Mouse (Mus musculus) ES-E14 (cell line): Measurements from ENCODE around the gene Rbm8a. TPM values are rescaled to one million over a fixed set of nuclear protein-coding genes. Genes with fewer than 3 reads are reported as not detected.
"Not testable (repeated sequence)": the region's sequence is repeated elsewhere in the genome, so short reads cannot be mapped to it uniquely, and the experiment has no call there.

Source experiments
- DNase-seq: peaks from one replicate; pipeline ENCODE4 v3.0.0-alpha.2; 2013; ENCODE audit warnings: low read depth, low spot score
- H3K27ac ChIP-seq: 2 replicates; pipeline ENCODE4 v1.5.1; 2012; ENCODE audit warnings: low read depth, mild to moderate bottlenecking, low read length, moderate library complexity, mixed read lengths; ENCODE audit not compliant: poor library complexity, insufficient read depth, severe bottlenecking
- H3K36me3 ChIP-seq: 2 replicates; pipeline ENCODE4 v1.6.1; 2012; ENCODE audit warnings: mild to moderate bottlenecking, low read length, moderate library complexity, mixed read lengths; ENCODE audit not compliant: control insufficient read depth, poor library complexity, insufficient read depth, severe bottlenecking
- H3K4me1 ChIP-seq, 2 experiments: fragments of 150-350 bp in 1 of 2; sonication (generic) in 1 of 2; 2 replicates each; pipeline ENCODE4 v1.6.1; 2012; ENCODE audit warnings: low read length in 2 of 2, mild to moderate bottlenecking in 1 of 2, mixed read lengths in 1 of 2; ENCODE audit not compliant: control insufficient read depth in 2 of 2, insufficient read depth in 2 of 2, poor library complexity in 1 of 2
- H3K4me3 ChIP-seq, 2 experiments: fragments of 150-350 bp in 1 of 2; sonication (generic) in 1 of 2; 2 replicates each; pipeline ENCODE4 v1.5.1; 2012; ENCODE audit warnings: low read length in 2 of 2, low read depth in 1 of 2, mild to moderate bottlenecking in 1 of 2, mixed read lengths in 1 of 2; ENCODE audit not compliant: insufficient read depth in 1 of 2, poor library complexity in 1 of 2, severe bottlenecking in 1 of 2
- H3K9ac ChIP-seq: 2 replicates; pipeline ENCODE4 v1.6.1; 2012; ENCODE audit warnings: low read depth, mild to moderate bottlenecking, low read length, mixed read lengths; ENCODE audit not compliant: poor library complexity, insufficient read depth, severe bottlenecking
- H3K9me3 ChIP-seq: fragments of 150-350 bp; sonication (generic); 2 replicates; pipeline ENCODE4 v1.6.1; 2012; ENCODE audit warnings: low read depth, mild to moderate bottlenecking, low read length; ENCODE audit not compliant: control insufficient read depth, insufficient read depth
- CHD2 ChIP-seq: IDR thresholded peaks from 2 replicates; pipeline ENCODE4 v1.6.1; 2014; ENCODE audit warnings: mild to moderate bottlenecking, low read depth, low read length, inconsistent platforms
- HCFC1 ChIP-seq: IDR thresholded peaks from 2 replicates; pipeline ENCODE4 v1.6.1; 2012; ENCODE audit warnings: low read length, inconsistent platforms, borderline replicate concordance; ENCODE audit not compliant: insufficient read depth
- MAFK ChIP-seq: IDR thresholded peaks from 2 replicates; pipeline ENCODE4 v1.6.1; 2014; ENCODE audit warnings: mild to moderate bottlenecking, low read depth, low read length, inconsistent platforms; ENCODE audit not compliant: insufficient read depth
- ZC3H11A ChIP-seq: IDR thresholded peaks from 2 replicates; pipeline ENCODE4 v1.6.1; 2012; ENCODE audit warnings: low read depth, mild to moderate bottlenecking, inconsistent platforms, low read length, borderline replicate concordance
- ZNF384 ChIP-seq: IDR thresholded peaks from 2 replicates; pipeline ENCODE4 v1.6.1; 2012; ENCODE audit warnings: low read depth, low read length, inconsistent platforms
- in situ Hi-C, 2 experiments: fragments of 600-800 bp; cut with MboI; formaldehyde crosslinking; loops; one replicate each; pipeline ENCODE4 v1.15.1; 2025; ENCODE audit warnings: low sequenced_read_pairs in 2 of 2, inconsistent platforms in 1 of 2; ENCODE audit not compliant: unreplicated experiment in 2 of 2
- total RNA-seq: library from RNA; depleted of rRNA; stranded (reverse); fragments of 300-350 nt; gene quantifications from 2 replicates; pipeline ENCODE4 v1.2.3, GENCODE M21; 2012

The Rbm8a gene
- total RNA-seq, 1 experiment = 140 TPM

- no peaks in the 10 kb centered on the region for H3K9me3 ChIP-seq
- H3K4me1 ChIP-seq = peaks cover 0 to 5% of the 10 kb centered on the region in 2 experiments; a peak in 1 of 4 replicates
- in situ Hi-C loops = no loop called here
- peak overlapping the region; percentile 38 to 79; a peak in 3 of 4 replicates for H3K4me3 ChIP-seq
- DNase-seq = peak; percentile 97
- H3K36me3 ChIP-seq = no peaks in the 10 kb centered on the region
- no peak overlapping the region for H3K27ac ChIP-seq
- TF ChIP-seq CHD2 (no peak), HCFC1 (peak; percentile 41; the same call in 1 of the 2 replicates), ZC3H11A (peak; percentile 32; the same call in 1 of the 2 replicates), MAFK (no peak), ZNF384 (no peak)
- peak overlapping the region; percentile 55; the same call in 1 of the 2 replicates for H3K9ac ChIP-seq
Observed at GRCm38 (mm10) chr3:96663432-96664239, 33.9 kb downstream of the Rbm8a start.

DNA sequence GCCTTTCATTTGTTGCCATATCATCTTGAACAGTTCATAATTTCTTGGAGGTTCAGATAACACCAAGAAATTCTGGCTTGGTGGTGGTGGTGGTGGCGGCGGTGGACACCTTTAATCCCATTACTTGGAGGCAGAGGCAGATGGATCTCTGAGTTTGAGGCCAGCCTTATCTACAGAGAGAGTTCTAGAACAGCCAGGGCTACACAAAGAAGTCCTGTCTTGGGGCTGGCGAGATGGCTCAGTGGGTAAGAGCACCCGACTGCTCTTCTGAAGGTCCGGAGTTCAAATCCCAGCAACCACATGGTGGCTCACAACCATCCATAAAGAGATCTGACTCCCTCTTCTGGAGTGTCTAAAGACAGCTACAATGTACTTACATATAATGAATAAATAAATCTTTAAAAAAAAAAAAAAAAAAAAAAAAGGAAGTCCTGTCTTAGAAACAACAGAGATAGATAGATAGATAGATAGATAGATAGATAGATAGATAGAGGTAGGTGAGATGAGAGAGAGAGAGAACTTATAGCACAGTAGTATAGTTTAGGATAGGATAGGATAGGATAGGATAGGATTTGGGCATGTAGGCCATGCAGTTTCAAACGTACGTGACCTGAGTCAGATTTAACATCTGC, 36.1 kb downstream of the Rbm8a start:
- H3K36me3 ChIP-seq, H3K9me3 ChIP-seq, H3K4me1 ChIP-seq, H3K27ac ChIP-seq, H3K4me3 ChIP-seq, H3K9ac ChIP-seq, DNase-seq: not testable (repeated sequence)
- in situ Hi-C loops = loop anchor here in 1 of 2 experiments (5.0 kb wide), 1 partner anchor 41 kb away; the partner anchor contains the start of gene Nudt17

DNA sequence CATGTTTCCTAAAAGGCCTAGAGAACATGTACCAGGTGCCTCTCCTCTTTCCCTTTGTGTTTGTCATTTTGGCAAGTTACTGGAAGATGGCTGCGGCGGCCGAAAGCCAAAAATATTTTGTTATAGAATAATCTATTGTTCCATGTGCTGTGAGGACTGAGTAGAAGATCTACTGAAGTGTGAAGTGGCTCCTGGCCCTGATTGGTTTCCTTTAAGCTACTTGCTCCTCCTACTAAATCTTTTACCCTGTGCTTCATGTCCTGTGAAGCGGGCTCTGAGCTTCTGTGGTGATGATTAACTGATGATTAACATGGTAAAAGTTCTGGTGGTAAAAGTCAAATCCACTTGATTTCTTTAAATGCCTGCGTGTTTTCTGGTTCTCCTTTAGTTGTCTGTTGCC, 37.2 kb downstream of the Rbm8a start:
- in situ Hi-C loops = loop anchor here in 1 of 2 experiments (5.0 kb wide), 1 partner anchor 40 kb away; the partner anchor contains the start of gene Nudt17
- no peak for DNase-seq

DNA sequence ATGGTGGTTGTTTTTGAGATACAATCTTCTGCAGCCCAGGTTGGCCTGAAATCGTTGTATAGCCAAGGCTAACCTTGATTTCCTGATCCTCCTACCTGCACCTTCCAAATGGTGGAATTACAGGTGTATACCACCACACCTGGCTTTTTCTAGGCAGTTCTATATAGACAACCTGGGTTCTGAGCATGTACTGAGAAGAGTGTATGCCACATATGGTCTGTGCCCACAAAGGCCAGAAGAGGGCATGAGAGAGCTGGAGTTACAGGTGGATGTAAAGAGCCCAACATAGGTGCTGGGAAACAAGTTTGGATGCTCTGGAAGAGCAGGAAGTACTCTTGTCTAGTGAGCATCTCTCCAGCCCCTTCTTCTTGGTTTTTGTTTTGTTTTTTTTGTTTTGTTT, 37.6 kb downstream of the Rbm8a start:
- DNase-seq = peak; percentile 69
- H3K4me1 ChIP-seq = peaks cover 5 to 8% of the 10 kb centered on the region in 2 experiments; a peak in 3 of 4 replicates
- no peaks in the 10 kb centered on the region for H3K9me3 ChIP-seq
- no peak overlapping the region for H3K9ac ChIP-seq
- TF ChIP-seq HCFC1 (no peak), ZC3H11A (peak; percentile 63; the same call in 1 of the 2 replicates)
- in situ Hi-C loops = loop anchor here in 1 of 2 experiments (5.0 kb wide), 1 partner anchor 40 kb away; the partner anchor contains the start of gene Nudt17
- no peak overlapping the region for H3K4me3 ChIP-seq
- H3K27ac ChIP-seq = no peak overlapping the region
- H3K36me3 ChIP-seq = no peaks in the 10 kb centered on the region

More for the DNA sequence above, 37.2 kb downstream of the Rbm8a start:
- H3K9me3 ChIP-seq = no peaks in the 10 kb centered on the region
- TF ChIP-seq ZNF384 = no peak
- no peak for TF ChIP-seq HCFC1
- no peak for TF ChIP-seq CHD2
- TF ChIP-seq ZC3H11A = no peak
- TF ChIP-seq MAFK = no peak
- peaks cover 5 to 8% of the 10 kb centered on the region in 2 experiments; a peak in 3 of 4 replicates for H3K4me1 ChIP-seq
- H3K4me3 ChIP-seq = no peak overlapping the region
- H3K27ac ChIP-seq = no peak overlapping the region
- no peaks in the 10 kb centered on the region for H3K36me3 ChIP-seq
- no peak overlapping the region for H3K9ac ChIP-seq
